Mouse (Mus musculus) testis, postnatal 10 days (tissue): Measurements from ENCODE around the gene Plau.

Source experiments
- DNase-seq: peaks from one replicate; pipeline ENCODE4 v3.0.0; 2021; ENCODE audit warnings: low spot score

The Plau gene

DNA sequence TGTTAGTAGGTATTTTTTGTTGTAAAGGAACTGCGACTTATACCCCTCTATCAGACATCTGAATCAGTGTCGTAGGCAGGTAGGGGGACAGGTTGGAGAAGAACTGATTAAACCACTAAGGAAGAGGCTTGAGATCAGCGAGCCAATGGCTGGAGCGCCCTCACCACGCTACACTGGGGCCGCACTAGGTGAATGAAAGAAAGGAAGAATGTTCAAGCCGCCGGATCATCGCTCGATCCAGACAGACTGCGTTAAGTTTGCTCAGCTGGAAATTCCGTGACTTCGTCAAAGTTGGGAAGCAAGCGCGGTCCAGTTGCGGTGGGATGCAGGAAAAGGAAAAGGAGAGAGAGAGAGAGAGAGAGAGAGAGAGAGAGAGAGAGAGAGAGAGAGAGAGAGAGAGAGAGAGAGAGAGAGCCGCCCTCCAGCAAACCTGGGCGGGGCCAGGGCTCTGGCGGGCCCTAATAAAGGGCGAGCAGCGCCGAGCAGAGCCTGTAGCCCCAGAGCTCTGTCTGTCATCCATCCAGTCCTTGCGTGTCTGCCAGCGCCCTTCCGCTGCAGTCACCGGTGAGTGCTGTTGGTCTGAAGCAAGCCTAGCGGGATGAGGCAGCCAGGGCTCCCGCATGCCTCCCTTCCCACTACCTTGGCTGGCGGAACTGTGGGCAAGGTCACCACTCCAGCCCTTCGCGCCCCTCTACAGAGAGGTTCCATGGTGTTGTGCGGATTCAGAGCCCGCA is at the start of gene Plau:
Gene Plau (plus strand): TSS at position 490 of the 734 bp plus-strand sequence.
- DNase-seq, result peak; percentile 81

DNA sequence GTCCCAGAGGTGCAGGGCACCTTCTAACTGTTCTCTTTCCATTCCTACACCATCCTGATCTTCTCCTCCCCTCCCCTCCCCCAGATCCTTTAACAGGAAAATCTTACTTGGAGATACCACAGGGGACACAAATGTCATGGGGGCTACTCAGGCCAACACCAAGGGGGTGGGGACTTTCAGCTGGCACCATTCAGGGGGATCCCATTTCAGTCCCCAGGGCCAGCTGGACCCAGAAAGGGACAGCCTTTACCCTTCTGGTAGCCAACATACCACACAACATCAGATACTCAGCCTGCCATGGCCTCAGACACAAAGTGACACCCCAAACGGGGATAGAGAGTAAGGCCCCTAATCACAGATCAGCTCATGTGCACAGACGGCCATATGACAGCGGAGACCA is 48.3 kb upstream of the Plau start:
- DNase-seq, result no peak

DNA sequence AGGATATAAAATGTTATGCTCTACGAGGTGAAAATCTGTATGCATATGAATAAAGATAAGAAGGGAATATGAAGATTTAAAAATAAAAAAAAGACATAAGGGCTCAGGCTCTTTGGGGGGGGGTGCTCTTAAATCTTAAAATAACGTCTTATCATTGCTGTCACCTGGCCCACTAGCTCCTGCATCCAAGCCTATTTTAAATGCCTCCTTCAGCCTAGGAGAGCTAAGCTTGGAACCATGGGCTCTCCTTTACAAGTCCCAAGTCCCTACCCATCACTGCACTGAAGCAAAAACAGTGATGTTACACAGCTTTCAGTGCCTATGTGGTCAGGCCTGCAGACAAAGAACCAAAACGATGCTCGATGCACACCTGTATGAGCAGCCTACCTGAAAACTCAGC is 46.9 kb upstream of the Plau start:
- no peak for DNase-seq

DNA sequence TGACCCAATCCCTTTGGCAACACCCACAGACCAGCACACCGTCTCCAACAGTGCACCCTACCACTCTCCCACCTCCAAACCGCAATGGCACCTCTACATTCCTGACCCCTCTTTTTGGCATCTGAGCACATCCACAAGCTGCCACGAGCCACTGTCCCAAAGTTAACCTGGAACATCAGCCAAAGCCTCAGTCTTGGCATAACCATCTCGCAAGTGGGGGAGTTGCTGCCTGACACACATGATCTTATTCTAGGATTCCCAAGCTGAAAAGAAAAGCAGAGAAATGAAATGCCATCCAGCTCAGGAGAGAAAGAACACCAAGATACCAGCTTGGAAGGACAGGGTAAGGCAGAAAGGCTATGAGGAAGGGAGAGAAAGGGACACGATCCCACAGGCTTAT is 46.0 kb upstream of the Plau start:
- no peak for DNase-seq

DNA sequence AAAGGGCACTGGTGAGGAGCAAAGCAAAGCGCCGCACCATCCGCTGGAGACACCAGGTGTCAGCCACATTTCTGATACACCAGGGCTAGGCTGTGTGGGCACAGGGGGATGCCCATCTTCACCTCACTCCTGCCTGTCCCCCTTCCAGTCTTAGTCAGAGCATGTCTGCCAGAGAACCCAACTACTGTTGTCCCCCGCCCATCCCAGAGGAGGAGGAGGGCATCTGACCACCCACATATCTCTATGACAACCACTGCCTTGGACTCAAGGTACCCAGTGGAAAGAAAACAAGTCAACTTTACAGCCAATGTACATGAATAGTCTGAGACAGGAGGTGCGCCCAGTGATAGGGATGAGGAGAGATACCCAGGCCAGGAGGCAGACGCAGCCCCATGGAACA is 45.5 kb upstream of the Plau start:
- DNase-seq, result no peak

DNA sequence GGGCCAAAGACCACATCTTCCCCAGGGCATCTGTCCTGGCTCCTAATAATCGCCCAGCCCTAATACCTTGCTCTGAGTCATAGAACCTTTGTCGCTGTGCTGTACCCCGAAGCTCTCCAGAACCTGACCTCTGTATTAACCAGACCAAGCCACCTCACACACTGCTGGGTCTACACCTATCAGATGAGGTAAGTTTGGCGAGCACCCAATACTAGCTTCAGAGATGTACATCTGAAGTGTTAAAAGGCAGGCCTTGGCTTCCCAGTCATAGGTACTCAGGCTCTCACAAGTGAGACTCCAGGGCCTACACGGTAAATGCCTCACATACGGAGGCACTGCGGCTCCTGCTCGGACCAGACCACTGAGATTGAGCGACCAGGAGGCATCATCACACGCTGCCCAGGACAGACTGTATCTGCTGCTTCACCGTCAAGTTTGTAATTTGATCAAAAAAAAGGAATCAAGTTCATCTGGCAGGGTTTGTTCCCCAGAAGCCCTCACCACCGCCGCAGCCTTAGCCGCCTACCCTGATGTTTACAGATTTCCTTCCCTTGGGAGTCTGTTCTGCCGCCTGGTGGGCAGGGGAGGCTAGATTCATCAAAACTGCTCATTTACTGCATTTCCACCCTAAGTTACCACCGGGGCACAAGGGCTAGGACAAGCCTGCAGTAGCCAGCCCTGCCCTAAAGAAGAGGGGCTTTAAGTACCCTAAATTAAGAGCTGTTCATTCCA is 44.8 kb upstream of the Plau start:
- DNase-seq, result no peak

DNA sequence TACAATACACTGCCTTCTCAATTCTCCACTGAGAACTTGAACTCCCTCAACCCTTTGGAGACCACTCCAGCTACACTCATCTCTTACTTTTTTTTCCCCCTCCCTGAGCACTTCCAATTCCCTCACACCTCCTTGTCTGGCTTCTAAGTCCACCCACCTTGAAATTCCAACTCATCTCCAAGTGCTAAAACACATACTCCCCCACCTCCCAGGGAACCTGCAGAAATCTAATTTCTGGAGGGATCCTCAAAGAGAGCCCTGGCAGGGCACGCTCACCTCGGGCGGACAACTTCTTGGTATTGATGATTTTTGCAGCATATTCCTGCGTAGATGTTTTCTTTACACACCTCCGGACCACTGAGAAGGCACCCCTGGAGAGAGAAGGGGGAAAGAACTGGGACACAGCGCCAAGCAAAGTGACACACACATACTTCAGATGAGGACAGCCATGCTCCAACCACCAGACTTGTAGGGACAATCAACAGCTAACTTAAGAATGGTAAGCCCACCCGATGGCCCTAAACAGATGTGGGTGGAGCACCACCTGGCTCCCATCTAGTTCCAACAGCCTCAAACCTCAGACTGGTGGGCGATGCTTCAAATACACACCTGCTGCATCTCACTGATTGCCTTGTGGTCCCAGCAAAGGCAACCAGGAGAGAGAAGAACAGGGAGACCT is 44.1 kb upstream of the Plau start:
- no peak for DNase-seq

DNA sequence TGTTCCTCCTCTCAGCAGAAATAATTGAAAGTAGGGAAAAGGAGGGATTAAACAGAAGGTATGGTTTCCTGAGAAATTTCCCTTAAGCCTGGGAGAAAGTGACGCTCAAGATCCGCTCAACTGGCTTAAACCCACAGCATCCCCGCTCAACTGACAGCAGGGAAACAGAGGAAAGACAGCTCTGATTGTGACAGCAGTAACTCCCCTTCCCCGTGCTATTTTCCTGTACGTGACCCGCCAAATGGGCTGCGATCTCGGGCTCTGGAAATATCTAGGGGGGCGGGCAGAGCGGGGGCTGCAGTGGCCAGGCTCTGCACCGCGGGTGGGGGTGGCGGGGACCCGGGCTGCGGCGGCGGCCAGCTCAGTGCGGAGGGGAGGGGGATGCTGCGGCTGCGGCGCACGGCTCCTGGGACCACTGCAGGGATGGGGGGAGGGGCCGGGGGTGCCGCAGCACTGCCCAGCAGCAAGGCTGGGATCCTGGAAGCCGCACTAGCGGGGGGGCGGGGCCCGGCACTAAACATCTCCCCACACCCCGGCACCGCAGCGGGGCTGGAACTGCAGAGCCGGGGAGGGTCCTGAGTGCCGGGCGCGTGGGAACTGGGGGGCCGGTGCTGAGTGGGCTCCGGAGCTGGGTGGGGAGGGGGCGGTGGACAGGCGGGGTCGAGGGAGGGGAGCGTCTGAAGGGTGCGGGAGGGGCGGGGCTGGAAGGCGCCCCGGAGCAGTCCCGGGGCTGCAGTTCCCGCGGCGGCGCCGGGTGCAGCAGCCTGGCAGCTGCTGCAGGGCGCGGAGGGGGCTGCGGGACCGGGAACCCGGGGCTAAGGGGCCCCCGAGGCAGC is 43.3 kb upstream of the Plau start:
- peak; percentile 79 for DNase-seq

DNA sequence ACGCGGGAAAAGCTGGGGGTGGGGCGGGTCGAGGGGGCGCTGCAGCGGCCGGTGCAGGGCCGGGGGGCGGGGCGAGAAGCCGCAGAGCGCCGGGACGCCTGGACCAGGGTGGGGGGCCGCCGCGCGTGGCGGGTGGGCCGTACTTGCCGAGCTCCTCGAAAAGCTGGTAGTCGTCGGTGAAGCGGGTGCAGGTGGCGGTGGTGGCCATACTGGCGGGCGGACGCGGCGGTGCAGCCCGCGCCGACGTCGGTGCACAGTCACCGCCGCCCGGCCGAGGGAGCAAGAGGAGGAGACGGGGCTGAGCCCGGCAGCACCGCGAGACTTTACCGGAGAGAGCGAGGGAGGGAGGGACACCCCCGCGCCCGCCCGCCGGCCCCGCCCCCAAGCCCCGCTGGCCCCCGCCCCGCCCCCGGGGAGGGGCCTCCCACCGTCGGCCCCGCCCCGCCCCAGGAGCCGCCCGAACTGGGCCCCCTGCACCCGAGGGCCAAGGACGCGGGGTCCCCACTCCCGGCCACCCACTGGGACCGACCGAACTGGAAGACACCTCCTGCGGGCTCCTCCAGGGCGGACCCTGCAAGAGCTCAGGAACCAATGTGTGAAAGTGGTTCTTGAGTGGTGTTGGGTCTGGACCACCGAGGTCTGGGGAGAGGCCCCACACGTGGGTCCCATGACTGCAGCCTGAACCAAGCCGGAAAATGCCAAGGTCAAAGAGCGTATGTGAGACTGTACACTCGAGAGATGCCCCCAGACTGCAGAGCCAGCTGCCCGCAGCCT is 42.5 kb upstream of the Plau start, which contains the start of gene Camk2g:
Gene Camk2g (minus strand): TSS at position 331 of the 774 bp plus-strand sequence.
- peak; percentile 91 for DNase-seq

DNA sequence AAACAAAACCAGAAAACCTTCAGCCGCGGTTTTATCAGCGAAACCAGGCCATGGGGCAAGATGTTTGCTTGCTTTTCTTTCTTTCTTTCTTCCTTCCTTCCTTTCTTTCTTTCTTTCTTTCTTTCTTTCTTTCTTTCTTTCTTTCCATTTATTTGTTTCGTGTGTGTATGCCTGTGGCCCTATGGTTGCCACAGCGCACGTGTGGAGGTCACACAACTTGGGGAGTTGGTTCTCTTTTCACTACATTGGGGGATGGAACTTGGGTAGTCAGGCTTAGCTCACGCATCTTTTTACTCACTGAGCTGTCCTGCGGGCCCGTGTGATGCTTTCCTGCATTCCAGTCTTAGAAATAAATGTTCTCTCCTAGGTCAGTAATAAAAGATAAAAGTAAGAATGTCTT is 41.9 kb upstream of the Plau start:
- DNase-seq, result no peak

DNA sequence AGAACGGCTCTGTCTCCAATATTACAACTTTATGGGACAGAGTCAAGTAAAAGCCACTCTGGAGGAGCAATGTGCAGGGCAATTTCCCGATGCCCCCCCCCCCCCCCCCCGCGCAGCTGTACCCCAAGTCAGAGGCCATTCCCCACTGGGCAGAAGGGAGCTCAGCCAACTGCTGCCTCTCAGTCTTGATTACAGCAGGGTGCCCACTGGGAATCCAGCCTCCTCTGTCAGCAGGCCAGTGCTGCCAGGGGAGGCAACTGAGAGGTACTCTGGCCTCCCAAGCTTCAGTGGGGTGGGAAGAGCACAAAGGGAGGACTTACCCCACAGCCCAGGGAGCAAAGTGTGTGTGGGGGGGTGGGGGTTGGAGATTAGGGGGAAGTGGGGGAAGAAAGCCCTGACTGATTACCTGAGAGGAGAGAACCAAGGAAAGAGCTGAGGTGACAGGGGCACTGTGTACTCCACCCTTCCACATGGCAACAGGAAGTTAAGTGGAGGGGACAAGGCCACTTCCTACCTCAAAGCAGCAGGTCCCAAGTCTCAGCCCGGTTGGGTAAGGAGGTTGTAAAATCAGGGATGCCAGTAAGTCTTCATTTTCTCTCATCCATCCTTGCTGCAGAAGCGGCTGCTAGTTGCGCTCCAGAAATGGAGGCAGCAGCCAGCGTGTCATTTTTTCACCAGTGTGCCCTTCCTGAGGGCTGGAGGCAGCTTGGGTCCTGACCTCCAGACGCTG is 40.9 kb upstream of the Plau start:
- no peak for DNase-seq

DNA sequence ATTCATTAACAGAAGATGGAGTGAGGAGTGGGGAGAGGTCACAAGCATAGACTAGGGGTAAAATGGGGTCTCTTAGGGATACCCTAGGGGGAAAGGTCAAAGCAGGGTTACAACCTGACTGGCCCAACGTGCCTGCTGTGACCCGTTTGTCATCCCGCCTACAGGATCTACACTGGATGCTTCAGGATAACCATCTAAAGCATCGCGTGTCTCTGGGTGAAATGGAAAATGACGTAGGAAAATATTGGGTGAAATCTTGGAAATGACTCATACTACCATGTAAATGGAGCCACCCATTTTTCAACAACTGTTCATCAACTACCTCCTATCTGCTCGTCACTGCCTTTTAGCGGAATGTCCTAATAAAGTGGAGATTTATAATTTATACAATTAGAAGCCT is 40.3 kb upstream of the Plau start:
- no peak for DNase-seq

DNA sequence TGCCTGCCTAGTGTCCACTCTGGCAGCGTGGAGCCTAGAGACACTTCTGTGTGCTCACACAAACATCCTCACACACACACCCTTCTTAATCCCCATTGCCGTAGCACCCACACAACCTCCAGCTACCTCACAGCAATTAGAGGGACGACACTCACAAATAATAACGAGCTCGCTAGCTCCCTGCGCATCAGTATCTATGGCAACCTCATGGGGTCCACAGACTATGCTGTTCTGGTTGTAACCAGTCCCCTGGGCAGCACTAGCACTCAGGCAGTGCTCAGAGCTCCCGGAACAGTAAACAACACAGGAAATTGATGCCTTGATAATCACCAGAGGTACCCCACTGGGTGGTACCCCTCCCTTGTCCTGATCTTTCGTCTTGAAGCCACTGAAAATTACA is 39.8 kb upstream of the Plau start:
- DNase-seq, result no peak

DNA sequence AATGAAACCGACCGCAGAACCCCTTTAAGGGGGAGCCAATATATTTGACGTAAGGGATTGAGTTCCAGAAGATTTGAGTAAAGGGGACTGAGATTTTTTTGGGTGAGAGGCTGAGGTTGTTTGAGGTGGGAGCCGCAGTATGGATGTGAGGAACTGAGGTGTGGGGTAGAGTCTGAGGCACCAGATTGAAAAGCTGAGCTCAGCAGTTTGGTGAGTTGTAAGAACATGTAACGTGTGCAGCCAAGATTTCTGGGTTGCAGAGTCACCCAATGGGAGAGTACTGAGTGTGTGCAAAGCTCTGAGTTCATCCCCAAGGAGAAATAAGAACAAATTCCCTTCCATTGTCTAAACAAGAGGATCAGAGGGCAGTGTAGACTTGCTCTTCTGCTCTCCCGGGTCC is 38.2 kb upstream of the Plau start:
- no peak for DNase-seq

DNA sequence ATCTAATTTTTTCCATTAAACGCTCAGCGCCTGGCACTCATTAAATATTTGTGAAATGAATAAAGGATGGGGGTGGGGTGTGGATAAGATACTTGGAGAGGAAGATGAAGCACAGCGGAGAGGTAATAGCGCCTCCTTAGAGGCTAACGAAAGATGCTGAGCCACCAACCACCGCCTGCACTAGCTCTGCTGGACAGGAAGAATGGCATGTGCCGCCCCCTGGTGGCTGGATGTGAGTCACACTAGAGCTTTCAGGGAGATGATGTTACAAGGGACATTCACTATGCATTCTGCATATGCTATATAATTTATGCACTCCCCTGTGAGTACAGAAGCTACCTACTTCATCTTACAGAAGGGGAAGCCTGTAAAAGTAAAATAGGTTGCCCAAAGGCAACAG is 37.7 kb upstream of the Plau start:
- DNase-seq, result peak; percentile 97

DNA sequence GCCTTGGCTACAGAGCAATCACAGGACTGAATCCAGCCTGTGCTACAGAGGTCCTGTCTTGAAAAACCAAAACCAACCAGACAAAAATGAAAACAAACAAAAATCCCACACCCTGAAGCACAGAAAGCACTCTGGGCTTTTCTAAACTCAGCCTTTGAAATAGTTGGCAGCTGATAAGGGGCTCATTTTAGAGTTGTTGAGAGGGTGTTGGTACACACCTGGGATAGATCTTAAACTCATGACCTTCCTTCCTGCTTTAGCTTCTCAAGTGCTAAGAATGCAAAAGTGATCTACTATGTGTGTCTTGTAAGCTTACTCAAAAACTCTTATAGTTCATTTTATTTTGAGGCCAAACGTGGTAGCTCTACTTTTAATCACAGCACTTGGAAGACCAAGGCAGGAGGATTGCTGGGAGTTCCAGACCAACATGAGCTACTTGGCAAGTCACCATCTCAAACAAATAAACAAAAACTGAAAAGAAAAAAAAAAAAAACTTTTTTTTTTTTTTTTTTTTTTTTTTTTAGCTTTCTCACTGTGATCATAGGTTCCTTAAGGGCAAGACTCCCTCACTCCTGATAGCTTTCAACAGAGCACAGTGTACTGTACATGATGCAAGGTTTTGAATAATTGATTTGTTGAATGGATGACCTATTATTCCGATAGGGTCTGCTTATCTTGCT is 33.4 kb upstream of the Plau start:
- no peak for DNase-seq

DNA sequence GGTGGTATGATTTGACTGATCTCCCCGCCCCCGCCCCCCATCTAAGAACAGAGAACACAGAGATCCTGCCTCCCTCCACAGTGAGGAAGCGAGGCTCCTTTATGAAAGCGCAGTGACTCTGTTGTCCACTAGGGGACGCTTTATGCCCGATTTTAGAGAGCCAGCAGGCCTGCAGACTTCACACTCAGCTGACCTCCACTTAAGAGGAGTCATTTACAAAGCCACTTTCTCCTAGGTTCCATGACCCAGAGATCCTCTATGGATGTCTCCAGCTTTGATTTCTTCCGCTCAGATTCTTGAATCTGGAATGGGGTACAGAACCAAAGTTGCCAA is 32.9 kb upstream of the Plau start:
- DNase-seq, result peak; percentile 81

DNA sequence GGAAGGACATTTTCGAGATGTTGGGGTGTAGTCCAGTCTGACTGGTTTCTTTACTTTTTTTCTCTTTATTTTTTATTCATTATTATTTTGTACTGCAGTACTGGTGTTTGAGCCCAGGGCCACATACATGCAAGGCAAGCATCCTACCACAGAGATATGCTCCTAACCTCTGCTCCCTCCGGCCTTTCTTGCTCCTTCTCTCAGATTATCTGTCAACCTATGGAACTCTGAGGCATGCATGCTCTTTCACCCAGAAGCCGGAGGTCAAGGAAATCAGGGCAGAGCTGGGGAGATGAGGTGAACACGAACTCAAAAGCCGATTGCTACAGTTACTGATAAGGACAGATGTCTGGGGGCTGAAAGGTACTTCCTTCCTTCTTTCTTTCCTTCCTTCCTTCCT is 32.0 kb upstream of the Plau start:
- no peak for DNase-seq

DNA sequence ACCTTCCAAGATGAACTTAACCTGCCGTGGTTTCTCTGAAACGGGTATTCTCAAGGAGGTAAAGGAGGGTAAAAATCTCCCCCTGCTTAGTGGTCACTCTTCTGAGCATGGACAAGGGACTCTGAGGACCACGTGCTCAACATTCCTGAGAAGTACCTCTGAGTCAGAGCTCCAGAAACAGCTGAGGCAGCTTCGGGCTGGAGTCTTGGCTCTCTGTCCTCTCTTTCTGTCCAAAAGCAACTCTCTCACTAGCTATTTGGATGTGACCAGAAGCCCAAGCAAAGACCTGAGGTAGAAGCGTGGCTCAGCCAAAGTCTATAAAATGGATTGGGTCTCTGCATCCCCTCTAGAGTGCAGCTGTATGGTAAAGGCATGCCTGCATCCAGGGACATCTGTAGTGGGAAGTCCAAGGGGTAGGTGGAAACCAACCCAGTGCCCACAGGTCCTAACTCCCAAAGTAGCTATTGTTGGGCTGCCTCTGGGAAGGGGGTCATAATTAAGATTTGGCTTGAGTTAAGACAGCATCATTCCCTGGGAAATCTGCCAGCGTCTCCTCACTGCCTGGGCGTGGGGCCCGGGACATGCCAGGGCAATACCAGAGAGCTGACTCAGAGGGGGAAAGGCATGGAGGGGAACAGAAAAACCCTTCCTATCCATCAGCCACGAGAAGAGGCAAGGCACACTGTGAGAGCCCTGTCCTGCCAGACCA is 31.3 kb upstream of the Plau start:
- peak; percentile 77 for DNase-seq
